Mouse (Mus musculus) splenic B cell, adult 2 months (primary cell): ENCODE results near the gene Trmt112.

Experiments used
- DNase-seq: peaks from one replicate; pipeline ENCODE4 v3.0.0-alpha.2; 2011; ENCODE audit warnings: low read depth, low spot score
- H3K27me3 ChIP-seq: 2 replicates; pipeline ENCODE4 v1.6.1; 2012; ENCODE audit warnings: mild to moderate bottlenecking, low read length, moderate library complexity, mixed read lengths; ENCODE audit not compliant: control insufficient read depth, poor library complexity, insufficient read depth, severe bottlenecking
- H3K36me3 ChIP-seq: 2 replicates; pipeline ENCODE4 v1.6.1; 2012; ENCODE audit warnings: mild to moderate bottlenecking, low read length, moderate library complexity, mixed read lengths; ENCODE audit not compliant: control insufficient read depth, poor library complexity, insufficient read depth, severe bottlenecking

Trmt112 gene

DNA sequence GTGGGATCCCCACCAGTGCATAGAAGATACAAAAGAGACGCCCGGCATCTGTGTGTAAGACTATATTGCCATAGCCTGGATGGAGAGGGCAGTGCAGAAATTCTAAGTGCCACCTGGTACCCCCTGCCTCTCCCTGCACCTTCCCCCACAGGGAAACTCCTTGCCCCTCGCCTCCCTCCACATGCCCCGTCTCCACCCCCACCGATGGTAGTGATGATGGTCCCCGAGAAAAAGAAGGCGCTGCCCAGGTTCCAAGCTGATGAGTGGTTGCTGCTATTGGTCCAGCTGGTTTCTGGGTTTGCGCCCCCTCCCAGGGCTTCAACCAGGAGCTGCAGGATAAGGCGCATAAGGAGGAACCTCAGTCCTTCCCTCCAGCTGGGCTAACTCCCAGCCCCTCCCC, 18.6 kb downstream of the Trmt112 start:
- DNase-seq = no peak
- Histone ChIP-seq H3K36me3 (no peaks in the 10 kb centered on the region), H3K27me3 (no peaks in the 10 kb centered on the region; the same call in 1 of the 2 replicates)

DNA sequence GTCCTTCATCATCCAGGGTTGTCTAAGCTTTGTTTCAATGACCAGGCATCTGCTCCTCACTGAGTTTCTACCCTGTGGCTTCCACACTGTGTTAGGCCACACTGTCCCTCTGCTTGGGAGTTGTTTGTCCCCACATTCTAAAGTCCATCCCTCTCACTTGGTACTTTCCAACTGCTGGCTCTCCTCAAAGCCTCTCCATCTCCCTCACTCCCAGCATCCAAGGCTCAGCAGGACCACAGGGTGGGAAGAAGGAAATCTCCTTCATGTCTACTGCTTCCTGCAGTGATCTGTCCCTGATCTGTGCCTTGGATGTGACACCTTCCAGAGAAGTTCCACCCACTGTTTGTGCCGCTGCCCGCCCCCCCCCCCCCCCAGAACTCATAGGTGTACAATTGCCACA, 21.5 kb downstream of the Trmt112 start:
- Histone ChIP-seq H3K27me3 (no peaks in the 10 kb centered on the region), H3K36me3 (no peaks in the 10 kb centered on the region)
- DNase-seq = no peak

DNA sequence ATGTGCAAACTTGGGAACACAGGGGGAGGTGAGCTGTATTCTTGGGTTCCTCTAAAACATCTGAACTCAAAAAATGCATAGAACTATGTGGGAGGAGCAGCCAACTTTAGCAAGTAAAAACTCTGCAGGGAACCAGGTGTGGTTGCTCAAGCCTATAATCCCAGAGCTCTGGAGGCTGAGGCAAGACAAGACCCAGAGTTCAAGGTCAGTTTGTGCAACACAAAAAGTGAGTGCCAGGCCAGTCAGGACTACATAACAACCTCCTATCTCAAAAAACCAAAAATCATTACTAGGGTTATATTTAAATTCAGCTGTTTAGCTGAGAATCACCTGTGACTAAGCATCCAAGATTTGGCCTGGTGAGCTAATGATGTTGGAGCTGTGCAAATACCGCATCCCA, 22.5 kb downstream of the Trmt112 start:
- no peaks in the 10 kb centered on the region for H3K27me3 ChIP-seq
- no peak for DNase-seq
- no peaks in the 10 kb centered on the region for H3K36me3 ChIP-seq

DNA sequence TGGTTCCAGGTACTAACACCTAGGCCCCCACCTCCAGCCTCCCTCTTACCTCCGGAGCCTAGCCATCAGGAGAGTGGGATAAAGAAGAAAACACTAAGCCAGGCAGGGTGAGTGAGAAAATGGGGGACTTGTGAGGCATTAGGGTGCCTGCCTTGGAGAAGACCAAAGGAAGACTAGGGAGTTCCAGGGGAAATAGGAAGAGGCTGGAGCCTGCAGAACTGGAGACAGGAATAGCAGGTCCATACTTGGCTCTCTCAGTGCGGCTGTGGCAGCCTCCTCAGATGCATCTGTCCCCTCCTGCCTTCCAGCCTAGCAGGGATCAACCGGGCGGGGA, 23.6 kb downstream of the Trmt112 start:
- DNase-seq = no peak
- Histone ChIP-seq H3K36me3 (no peaks in the 10 kb centered on the region), H3K27me3 (no peaks in the 10 kb centered on the region)

DNA sequence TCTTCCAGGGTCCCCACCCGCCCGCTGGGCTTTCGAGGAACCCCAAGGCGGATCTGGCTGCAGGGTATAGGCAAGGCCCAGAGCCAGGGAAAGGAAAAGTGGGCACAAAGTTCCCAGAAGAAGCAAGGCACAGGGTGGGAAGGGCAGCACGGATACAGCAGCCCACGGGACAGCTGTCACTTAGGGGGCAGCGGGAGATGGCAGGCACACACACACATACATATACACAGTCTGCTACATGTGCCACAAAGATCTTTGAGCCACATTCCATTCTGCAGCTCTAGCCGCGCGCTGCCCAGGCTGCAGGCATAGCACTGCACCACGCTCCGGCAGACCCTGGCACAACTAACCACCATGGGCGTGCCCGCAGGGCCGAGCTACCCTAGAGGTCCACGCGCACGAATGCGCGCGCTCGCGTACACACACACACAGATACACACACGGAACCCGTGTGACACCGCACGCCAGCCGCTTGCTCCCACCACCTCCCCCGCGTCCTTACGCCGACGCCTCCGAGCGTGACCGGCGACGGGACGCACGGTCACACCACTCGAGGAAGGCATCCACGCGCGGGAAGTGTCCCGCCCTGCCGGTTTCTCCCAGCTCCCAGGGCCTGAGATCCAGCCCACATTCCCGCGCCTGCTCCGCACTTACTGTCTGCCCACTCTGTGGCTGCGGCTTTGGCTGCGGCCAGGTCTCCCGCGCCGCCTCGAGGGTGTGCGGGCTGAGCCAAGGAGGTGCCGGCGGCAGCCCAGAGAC, 24.1 kb downstream of the Trmt112 start:
- peak; percentile 66 for DNase-seq
- H3K36me3 ChIP-seq = no peaks in the 10 kb centered on the region
- no peaks in the 10 kb centered on the region for H3K27me3 ChIP-seq

DNA sequence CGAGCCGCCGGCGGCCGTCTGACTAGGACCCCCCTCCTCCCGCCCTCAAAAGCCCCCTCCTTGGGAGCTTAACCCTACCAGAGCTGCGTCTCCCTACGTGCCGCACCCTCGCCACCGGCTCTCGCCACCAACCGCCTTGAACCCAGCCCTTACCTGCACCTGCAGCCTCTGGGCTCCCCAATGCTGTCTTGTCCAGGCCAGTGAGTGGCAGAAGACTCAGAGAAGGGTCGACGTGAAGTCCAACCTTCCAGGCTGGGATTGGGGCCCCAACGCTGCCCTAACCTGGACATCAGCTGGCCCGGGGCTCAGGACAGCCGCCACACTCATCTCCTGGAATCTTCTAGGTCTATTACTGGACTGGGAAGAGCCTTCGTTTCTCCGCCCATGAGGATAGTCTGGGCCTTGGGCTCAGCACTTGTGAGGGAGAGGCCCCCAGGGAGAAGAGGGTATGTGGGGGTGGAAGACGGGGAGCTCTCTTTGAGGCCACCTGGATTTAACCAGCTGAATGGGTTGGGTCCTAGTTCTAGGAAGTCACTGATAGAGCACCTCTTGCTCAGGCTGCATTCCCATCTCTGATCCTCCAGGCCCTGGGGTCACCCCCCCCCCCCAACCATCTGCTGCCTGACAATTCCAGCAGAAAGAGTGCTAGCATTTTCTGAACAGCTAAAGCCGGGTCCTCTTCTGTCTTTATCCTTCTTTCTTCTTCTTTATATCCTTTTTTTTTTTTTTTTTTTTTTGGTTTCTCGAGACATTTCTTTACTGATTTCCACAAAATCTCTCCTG, 24.9 kb downstream of the Trmt112 start, which contains the start of gene Kcnk4:
Gene Kcnk4, minus strand, starts transcription at position 321 of the 783 bp plus-strand sequence.
- no peaks in the 10 kb centered on the region for H3K27me3 ChIP-seq
- H3K36me3 ChIP-seq = no peaks in the 10 kb centered on the region
- no peak for DNase-seq

DNA sequence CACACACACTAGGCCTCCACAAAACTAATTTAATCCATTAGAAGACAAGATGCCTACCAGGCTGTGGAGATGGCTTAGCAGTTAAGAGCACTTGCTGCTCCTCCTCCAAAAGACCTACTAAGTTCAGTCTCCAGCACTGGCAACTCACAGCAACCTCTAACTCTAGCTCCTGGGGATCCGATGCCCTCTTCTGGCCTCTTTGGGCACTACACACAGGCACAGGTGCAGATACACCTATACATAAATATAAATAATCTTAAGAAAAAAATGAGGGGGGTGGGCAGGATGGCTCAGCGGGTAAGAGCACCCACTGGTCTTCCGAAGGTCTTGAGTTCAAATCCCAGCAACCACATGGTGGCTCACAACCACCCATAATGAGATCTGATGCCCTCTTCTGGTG, 26.8 kb downstream of the Trmt112 start:
- H3K36me3 ChIP-seq = no peaks in the 10 kb centered on the region
- no peaks in the 10 kb centered on the region for H3K27me3 ChIP-seq
- DNase-seq = peak; percentile 63

DNA sequence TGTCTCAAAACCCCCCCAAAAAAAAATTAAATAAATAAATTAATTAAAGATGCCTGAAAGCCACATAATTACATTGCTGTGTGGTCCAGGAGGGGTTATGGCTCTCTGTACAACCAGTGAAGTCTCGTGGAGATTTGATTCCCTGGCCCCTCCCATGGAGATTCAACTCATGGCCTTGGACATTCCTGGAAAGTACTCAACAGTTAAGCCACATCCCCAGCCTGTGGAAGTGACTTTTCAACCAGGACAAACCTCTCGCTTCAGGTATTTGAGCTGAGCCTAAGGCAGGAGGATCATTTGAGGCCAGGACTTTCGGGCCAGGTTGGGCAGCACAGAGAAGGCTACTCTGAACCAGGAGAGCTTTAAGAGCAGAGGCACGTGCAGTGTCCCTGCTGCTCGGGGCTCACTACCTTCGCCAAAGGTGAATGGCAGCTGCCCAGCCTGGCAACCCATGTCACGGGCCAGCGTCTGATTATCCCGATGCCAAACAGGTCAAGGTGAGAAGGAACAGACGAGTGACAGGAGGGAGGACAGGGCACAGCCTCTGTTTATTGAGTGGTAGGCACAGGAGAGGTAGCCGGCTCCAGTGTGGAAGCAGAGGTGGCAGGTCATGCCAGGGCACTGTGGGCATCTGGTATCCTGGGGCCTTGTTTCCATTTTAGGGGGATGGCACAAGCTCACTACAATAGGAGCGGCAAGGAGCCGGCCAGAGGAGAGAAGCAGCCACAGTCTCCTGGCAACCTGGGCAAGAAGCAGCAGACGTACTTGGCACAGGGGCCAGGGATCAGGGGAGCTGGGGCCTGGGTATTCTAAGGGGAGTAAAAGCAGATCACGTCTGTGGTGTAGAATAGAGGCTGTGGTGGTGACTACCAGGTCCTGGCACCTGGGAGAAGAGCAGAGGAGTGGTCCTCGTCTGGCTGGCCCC, 28.3 kb downstream of the Trmt112 start:
- no peak for DNase-seq
- H3K36me3 ChIP-seq = no peaks in the 10 kb centered on the region
- no peaks in the 10 kb centered on the region for H3K27me3 ChIP-seq

DNA sequence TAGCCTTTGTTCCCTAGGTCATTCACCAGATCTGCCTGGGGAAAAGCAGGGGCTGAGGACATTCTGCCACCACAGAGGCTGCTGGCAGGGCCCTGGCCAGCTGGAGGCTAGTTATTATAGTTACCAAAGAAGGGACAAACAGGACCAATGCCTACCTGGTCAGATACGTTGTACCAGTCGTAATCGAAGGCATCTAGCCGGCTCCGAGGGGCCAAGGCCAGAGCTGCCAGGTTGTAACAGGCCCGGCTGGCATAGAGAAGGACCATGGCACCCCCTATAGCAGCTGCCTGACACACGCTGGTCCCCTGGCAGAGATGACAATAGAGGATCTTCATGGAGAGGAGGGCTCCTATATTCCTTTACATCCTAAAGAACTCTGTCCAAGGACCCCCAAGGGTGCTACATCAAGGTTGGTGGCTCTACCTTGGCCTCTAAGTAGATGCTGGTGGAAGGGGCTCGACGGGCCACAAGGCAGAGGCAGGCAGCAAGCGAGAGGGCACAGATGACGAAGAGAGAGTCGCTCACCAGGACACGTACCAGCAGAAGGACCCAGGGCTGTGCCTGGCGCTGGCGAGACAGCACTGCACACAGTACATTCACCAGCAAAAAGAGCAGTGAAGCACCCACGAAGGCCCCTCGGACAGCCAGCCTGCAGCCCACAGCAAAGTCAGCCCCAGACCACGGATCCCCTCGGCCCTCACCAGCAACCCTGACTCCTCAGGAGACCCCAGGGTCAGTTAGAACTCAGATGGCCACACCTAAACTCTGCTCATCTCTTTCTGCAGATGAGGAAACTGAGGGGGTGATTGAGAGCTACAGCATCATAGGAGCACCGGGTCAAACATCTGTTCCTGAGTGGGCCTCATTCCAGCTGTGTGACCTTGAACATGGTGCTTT, 29.9 kb downstream of the Trmt112 start:
- Histone ChIP-seq H3K27me3 (no peaks in the 10 kb centered on the region), H3K36me3 (no peaks in the 10 kb centered on the region)
- DNase-seq = no peak

DNA sequence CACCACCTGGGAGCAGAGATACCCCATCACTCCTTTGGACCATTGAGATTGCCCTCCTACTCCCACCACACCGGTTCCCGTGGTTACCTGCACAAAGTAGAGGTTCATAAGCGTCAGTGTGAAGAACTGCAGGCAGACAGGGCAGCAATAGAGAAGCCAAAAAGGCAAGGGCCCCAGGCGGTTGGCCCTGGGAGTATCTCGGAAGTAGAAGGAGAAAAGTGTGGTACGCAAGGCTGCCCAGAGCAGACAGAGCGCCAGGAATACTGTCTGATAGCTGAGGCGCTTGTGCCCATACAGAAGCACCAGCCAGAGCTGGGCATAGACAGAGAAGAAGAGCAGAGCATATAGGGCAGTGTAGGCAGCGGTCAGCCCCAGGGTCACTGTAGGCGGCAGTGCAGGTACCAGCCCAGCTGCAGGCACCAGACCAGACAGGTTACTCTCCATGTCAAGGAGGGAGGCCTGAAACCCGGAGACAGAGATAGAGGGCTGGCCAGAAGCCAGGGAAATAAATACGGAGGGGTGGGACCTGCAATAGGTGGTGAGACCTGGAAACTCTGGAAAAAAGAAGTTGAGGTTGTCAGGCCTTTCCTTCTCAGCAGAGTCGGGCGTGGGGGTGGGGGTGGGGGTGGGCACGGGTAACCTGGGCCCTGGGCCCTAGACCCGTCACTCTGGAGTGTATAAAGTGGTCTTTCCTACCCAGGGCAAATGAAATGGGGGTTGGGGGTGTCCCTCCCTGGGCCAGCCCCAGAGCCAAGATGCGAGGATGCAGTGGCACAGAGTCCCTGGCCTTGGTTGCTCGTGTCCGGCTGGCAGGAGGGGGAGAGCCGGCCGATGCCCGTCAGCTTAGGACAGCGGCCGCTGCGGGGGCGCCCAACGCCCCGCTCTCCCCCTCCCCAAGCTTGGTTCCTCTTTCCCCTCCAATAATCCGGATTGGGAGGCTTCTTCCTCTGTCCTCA, 31.2 kb downstream of the Trmt112 start:
- no peak for DNase-seq
- Histone ChIP-seq H3K36me3 (no peaks in the 10 kb centered on the region), H3K27me3 (no peaks in the 10 kb centered on the region)

DNA sequence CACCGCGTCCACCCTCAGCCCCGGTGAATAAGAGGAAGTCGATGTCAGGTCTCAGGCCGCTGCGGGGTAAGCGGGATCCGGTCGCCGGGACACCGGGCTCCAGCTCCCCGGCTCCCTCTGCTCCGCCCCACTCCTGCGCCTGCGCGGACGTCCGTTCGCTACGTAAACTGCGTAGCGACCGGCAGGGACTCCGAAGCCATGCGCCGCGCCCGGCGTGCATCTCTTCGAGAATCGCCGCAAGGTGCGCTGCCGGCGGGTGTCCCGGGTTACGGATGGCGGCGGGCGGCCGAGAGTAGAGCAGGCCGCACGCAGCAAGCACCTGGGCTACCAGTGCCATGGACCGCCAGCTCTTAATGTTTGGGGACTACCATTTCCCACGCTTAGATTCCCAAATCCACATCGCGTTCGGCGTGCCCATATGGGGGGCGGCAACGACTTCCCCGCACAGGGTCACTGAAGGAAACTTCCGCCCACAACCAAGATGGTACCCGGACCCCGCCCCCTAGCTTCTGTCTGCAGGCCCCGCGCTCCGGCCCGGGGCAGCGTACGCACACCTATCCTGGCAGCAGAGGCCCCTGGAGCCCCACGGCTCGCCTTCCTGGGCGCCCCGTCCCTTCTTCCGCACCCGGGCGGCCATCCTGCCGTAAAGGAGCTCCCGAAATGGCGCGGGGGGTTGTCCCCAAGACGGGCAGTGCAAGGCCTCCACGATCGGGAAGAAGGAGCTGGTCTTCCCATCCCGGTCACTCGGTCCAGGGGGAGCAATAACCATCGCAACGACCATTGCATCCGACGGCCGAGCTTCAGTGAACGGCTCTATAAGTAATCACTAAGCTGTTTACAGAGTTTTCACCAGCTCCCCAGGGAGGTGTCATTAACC, 32.1 kb downstream of the Trmt112 start, which contains the start of gene Bad:
Gene Bad, plus strand, starts transcription at position 490 of the 877 bp plus-strand sequence.
- peak; percentile 95 for DNase-seq
- Histone ChIP-seq H3K36me3 (no peaks in the 10 kb centered on the region), H3K27me3 (no peaks in the 10 kb centered on the region)

DNA sequence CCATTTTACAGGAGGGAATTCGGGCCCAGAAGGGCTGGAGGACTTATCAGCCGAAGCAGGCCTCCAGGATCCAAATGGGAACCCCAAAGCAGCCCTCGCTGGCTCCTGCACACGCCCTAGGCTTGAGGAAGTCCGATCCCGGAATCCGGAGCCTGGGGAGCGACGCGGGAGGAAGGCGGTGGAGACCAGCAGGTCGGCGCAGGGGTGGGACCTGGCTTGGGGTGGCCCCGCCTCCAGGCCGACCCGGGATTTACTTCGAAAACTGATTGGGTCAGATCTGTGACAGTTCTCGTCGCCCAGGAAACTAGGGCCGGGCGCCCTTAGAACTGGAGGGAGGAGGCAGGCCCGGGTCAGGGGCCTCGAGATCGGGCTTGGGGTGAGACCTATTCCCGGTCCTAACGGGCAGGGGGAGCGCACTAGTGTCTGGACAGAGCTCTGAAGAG, 32.8 kb downstream of the Trmt112 start, which contains the start of gene Gpr137:
Gene Gpr137, minus strand, starts transcription at position 232 of the 443 bp plus-strand sequence.
- peak; percentile 89 for DNase-seq
- no peaks in the 10 kb centered on the region for H3K27me3 ChIP-seq
- no peaks in the 10 kb centered on the region for H3K36me3 ChIP-seq
